Mouse (Mus musculus): Measurements from ENCODE around the gene Zfp235.

Zfp235 gene

DNA sequence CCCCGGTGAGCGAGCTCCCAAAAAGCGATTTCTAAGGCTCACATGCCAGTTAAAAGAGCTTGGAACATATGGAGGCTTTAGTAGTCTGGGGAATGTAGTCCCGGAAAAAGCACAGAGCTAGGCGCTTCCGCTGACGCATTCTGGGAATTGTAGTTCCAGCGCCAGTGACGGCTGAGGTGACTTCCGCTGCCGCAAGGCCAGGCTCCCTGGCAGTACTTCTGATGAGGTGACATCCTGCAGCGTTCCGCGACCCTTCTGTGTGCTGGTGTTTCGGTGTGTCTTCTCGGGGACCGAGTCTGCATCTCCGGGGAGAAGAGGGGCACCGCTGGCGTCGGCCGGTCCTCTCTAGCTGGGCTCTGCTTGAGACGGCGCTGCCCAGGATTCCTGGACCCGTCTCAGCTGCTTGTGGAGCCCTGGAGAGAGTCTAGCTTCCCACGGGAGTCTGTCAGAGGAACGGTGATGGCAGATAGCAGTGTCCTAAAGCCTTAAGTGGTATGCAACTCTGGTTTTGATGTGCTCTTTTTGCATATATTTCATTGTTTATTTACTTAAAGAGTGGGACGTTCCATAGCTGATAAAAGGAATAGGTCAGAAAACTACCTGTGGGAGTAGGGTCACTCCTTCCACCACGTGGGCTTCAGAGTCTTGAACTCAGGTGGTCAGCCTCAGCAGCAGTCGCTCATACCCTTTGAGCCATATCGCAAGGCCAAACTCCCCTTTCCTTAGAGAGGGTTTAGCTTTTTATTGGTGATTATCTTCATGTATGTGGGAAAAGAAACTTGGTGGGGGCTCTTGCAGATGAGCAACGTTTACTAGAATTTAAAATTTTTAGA lies at the start of gene Zfp235:
Gene Zfp235 (plus strand): TSS at position 174 of the 833 bp plus-strand sequence.
- peak; percentile 86 for DNase-seq (ENCODE audit: low spot score)

DNA sequence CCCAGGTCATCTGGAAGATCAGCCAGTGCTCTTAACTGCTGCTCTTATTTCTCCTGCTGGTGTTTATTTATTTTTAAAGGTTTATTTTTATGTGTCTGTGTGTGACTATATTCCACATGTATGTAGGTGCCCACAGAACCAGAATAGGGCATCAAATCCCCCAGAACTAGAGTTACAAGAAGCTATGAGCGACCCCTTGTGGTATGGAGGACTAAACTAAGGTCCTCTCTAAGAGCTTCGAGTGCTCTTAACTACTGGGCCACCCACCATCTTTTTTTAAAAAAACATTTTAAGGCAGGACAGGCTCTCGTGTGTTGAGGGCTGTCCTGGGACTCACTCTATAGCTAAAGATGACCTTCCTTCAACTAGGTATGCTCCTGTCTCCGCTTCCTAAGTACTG lies 47.1 kb upstream of the Zfp235 start:
- no peak for DNase-seq (ENCODE audit: low spot score)

DNA sequence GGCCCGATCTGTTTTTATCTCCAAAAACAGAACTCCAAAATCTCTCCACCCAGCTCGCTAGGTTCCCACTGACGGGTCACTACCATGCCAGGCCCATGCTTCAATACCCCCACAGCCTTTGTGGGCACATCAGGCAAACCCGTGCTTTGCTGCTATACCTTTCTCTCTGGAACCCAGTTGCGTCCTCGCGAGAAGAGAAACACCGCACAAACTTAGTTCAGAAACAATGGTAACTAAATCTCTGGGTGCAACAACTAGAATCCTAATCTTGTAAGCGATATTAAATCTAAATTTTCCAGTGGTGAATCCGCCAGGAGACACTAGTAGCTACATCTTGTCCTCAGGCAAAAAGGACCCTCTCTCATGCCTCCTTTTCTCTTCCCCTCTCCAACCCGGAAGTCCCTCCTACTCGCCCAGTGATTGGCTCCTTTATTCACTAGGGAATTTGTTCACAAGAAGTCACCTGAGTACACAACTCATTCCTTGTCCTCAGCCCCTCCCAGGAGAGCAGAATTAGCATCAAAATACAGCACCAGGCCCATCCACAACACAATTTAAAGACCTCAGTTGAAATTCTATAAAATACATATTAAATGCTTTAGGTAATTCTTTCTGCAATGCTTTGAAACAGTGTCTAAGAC lies 46.4 kb upstream of the Zfp235 start:
- DNase-seq (ENCODE audit: low spot score) = no peak

DNA sequence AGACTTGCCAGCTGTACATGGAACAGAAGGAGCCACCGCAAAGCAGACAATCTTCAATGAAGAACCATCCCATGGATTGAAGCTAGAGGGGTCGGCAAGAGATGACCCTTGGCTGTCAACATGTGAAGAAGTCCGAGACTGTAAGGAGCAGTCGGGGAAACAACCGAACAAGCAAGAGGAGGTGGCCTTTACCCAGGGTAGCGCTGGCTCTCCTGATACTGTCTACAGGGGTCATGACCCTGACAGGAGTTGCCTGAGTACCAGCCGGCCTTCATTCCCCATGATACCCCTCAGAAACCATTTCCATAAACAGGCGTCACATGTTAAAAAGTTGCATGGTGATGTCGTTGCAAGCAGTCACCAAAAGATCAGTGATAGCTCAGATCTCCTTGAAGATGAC lies 29.6 kb upstream of the Zfp235 start:
- no peak for DNase-seq (ENCODE audit: low spot score)

DNA sequence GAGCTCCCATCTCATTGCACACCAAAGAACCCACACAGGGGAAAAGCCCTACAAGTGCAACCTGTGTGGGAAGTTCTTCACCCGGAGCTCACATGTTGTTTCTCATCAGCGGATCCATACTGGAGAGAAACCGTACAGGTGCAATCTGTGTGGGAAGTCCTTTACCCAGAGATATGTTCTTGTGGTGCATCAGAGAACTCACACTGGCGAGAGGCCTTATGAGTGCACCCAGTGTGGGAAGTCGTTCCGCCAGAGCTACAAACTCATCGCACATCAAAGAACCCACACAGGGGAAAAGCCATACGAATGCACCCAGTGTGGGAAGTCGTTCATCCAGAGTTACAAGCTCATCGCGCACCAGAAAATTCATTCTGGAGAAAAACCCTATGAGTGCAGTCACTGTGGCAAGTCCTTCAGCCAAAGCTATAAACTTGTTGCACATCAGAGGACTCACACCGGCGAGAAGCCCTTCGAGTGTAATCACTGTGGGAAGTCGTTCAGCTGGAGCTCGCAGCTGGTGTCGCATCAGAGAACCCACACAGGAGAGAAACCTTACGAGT lies 28.7 kb upstream of the Zfp235 start:
- DNase-seq (ENCODE audit: low spot score) = no peak

DNA sequence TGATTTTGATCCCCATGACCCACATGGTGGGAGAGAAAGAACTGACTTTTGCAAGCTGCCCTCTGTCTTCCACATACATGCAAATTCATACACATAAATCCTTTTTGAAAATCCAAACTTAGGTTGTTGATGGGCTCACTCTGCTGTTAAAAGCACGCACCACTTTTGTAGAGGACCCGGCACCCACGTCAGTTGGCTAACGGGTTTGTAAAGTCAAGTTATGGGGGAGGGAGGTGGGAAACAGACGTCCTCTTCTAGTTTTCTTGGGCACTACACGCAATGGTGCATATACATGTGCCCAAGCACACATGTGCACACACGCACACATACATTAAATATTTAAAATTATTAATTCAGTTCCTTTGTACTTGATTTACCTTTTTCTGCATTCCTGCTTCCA lies 23.1 kb upstream of the Zfp235 start:
- DNase-seq (ENCODE audit: low spot score) = no peak

DNA sequence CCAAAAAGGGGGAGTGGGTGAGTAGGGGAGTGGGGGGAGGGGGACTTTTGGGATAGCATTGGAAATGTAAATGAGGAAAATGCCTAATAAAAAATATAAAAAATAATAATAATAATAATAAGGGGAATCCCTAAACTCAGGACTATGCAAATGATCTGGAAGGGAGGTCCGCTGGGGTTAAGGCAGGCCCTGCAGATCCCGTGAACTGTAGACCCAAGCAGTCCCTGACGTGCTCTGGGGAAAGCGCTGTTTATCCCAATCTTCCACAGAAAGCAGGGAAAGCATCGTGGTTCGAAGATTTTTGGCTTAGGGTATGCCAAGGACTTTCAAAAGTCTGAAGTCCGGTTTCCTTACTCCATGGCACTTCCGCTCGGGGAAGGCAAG lies 22.2 kb upstream of the Zfp235 start:
- no peak for DNase-seq (ENCODE audit: low spot score)

DNA sequence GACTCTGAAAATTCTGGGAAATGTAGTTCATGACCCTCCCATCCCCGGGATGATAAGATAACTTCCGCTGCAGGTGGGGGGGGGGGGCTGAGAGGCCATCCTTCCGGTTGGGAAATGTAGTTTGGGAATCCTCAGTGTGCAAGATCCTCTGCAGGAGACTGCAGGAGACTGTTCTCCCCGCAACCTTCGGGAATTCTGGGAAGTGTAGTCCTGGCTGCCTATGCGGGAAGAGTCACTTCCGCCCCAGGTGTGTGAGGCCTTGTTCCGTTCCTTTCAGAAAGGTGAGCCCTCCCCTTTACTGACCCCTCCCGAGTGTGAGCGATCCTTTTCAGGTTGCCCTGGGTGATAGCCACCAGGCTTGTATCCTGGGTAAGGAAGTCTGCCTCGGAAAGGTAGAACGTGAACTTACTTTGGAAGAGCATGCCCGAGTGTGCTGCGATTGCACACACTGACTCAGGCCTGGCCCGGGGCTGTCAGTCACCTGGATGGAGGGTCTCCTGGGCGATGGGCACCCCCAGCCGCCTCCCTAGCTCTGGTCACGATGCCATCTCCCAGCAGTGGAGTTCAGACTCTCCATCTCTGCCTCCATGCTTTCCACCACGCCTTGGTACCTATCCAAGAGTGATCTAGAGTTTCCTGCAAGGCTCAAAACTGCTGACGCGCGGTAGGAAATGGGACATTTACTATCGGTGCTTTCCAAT lies 21.7 kb upstream of the Zfp235 start, which contains the start of gene Zfp112:
Gene Zfp112 (plus strand): TSS at position 159 of the 701 bp plus-strand sequence.
- DNase-seq (ENCODE audit: low spot score) = peak; percentile 81

DNA sequence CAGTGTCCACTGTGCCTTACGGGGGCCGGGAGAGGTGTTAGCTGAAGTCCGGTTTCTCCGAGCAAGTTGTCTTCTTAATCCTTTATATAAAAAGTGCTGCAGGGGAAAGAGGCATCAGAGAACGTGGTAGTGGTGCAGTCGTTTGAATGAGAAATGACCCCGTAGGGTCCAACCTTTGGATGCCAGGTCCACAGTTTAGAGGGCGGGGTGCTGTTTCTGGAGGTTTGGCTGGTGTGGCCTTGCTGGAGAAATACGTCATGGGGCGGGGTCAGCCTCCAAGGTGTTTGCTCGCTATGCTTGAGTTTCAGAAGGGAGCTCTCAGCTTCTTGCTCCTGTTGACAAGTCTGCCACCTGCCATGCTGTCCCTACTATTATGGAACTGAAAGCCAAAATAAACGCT lies 21.0 kb upstream of the Zfp235 start:
- no peak for DNase-seq (ENCODE audit: low spot score)

DNA sequence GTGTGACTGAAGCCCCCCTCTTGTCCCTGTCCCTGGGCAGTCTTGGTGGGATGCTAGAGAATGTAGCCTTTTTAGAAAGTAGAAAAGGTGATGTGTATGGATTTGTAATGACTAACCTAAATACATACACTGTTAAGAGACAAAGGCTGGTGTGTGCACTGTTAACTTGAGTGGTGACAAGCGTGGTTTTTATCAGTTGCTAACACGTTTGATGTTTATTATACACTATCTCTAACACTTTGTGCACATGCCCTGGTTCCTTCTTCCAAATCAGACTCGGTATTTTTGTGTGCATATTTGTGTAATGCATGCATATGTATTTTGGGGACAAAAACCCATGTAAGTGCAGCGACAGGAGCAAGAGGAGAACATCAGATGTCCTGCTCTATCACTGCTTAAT lies 17.3 kb upstream of the Zfp235 start:
- no peak for DNase-seq (ENCODE audit: low spot score)

DNA sequence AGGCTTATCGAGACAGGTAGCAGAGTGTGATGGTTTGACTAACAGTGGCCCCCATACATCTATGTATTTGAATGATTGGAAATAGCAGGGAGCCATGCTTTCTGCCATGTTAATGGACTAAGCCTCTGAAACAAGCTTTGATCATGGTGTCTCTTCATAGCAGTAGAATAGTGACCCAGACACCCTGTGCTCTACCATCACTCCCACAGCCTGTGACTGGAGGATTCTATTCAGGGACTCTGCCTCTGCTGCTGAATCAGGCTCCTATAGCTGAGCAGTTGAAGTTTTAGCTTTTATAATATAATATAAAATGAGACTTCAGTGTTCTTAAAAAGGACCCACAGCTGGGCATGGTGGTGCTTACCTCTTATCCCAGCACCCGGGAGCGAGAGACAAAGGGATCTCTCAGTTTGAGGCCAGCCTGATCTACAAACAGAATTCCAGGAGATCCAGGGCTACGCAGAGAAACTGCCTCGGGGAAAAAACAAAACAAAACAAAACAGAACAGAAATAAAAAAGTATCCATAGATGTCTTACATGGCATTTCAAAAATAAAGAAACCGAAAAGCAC lies 459 bp upstream of the Zfp235 start:
- DNase-seq (ENCODE audit: low spot score) = no peak

DNA sequence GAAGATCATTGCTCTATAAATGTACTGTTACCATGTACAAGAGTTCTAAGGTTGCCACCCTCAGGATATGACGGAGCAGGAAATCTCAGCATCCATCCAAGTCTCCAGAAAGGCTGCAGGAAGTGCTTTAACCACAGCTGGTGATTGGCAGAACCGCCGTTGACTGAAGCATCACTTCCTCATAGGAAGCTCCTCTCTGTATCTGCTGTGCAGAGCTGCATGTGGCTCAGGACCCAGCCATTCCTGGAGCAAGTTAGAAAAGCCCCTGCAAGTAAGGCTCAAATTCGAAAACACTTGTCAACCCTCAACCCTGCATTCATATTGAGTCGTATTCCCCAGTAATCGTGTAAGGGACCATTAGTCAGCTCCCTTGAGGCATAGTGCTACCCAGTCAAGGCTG lies 8.6 kb downstream of the Zfp235 start:
- no peak for DNase-seq (ENCODE audit: low spot score)

DNA sequence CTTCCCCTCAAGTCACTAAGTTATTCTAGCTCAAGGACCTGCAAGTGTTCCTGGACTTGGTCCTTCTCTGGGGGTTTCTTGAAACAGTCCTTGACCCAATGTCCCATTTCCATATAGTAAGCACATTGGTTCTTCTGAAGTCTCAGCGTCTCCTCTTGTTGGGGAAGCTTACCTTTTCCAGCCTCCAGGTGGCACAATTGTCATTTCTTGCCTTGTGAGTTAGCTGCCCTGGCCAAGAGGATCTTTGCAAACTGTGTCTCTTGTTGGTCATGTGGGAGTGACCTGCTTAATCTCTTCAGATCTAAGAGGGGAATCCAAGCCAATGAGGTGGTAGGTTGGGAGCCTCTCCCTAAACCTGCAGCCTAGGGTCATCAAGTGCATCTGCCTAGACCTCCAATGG lies 19.3 kb downstream of the Zfp235 start:
- no peak for DNase-seq (ENCODE audit: low spot score)

DNA sequence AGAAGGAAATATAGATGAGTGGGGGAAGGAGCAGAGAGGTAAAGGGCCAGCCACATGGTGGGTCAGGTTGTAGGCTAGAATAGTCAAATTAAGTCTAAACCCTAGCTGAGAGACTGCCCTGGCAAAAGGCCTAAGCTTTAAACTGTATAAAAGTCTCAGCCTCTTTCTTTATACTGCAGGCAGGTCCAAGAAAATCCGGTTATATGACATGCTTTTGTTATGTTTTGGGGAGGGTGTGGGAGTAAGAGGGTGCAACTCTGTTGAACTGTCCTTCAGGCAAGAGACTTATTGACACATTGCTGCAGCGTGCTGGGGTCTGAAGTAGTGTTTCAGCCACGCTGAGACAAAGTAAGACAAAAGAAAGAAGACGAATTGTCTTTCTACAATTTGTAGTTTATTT lies 38.2 kb downstream of the Zfp235 start:
- no peak for DNase-seq (ENCODE audit: low spot score)

DNA sequence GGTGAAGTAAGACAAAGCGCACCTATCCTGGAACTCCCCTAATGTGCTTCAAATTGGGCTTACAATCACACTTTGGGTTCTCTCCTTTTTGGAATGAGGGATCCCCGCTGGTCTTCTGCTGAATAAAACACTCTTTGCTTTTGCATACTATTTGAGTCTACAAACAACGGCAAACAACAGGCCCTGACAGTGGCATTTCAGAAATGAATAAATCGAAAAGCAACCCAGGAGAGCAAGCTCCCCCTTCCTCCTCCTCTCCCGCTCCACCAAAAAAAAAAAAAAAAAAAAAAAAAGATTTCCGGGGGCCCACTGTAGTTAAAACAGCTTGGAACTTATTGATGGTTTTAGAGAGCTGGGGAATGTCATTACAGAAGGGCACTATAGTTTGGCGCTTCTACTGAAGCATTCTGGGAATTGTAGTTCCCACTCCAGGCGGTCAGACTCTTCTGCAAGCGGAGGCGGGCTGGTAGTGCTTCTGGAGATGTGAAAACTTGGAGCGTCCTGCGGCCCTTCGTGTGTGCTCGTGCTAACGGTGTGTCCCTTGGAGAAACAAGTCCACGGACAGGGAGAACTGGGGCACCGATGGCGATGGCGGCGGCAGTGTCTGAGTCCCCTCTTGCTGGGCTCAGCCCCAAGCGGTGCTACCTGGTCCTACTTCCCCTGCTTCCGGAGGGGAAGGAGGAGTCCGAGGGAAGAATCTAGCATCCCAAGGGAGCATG lies 40.8 kb downstream of the Zfp235 start, which contains the start of gene Zfp114:
Gene Zfp114 (plus strand): TSS at position 443 of the 719 bp plus-strand sequence.
- DNase-seq (ENCODE audit: low spot score) = peak; percentile 57

DNA sequence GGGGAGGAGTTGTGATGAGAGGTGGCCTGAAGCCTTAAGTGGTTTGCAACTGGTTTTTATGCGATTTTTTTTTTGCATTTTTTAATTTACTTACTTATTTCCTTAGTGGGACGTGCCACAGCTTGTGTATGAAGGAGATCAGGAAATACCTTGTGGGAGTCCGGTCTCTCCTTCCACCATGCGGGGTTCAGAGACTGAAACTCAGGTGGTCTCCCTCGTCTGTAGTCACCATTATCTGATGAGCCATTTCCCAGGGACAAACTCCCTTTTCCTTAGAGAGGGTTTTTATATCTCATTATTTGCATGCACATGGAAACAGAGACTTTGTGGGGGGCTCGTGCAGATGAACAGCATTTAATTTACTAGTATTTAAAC lies 41.4 kb downstream of the Zfp235 start:
- DNase-seq (ENCODE audit: low spot score) = no peak

DNA sequence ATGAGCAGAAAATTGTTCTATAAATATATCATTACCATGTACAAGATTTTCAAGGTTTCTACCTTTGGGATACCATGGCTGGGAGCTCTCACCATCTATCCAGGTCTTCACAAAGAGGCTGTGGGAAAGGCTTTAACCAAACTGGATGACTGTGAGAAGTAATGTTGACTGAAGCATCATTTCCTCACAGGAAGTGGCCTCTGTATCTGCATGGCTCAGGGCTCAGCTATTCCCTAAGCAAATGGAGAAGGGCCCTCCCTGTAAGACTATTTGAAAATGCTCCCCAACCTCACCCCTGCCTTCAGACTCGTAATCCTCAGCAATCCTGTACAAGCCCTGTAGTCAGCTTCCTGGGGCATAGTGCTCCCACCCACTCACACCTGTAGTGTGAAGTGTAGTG lies 53.6 kb downstream of the Zfp235 start:
- DNase-seq (ENCODE audit: low spot score) = no peak

DNA sequence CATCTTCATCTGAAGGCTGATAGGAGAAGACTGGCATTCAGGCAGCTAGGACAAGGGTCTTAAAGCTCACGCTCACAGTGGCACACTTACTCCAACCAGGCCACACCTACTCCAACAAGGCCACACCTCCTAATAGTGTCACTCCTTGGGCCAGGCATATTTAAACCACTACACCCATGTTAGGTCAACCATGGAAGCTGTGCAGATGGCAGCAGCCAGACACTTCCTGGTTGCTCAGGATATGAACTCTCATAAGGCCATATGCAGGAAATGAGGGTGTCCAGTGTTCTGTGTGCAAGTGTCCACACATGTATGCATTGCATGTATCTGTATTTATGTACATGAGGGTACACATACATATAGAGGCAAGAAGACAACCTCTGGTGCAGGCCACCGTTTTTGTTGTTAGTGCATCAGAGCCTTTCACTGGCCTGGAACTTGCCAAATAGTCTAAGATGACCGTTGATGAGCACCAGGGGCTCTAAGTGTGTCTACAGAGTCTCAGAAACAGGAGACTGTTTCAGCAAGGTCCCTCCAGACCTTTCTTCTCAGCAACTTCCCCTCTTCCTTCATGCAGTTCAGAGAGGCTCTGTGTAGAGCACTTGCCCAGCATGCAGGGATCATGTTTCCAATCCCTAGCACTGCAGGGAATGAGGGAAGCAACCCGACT lies 55.1 kb downstream of the Zfp235 start:
- no peak for DNase-seq (ENCODE audit: low spot score)

DNA sequence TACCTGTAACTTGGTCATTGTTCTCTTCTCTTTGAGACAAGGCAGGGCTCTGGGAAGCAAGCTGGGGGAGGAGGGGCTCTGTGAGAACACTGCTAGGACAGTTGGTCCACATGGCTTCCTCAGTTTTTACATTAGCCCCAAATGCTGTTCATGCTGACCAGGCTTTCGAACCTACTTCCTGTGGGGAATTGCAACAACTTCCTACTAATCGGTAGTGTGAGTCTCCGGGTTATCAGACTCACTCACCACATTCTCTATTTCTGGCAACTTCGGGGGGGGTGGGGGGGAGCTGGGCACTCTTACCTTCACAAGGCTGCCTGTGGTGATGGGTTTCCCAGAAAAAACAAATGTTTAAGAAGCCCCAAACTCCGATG lies 55.6 kb downstream of the Zfp235 start:
- DNase-seq (ENCODE audit: low spot score) = no peak

DNA sequence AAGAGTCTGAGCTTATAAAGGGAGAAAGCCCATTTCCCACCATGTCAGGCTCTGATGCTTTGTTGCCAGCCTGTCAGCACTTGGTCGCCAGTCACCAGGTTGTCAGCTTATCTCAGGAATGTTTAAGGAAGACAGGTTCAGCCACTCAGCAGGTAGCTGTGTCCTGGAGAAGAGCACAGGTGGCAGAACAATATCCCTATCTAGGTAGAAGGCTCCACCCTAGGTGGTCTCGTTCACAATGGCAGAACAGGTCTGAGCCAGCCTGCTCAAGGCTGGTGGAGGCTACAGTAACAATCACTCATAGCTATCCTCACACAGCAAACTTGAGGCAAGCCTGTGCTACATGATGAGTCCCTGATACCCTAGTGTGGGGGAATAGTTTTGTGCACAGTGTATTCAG lies 57.4 kb downstream of the Zfp235 start:
- DNase-seq (ENCODE audit: low spot score) = no peak
